Mouse (Mus musculus) liver, embryonic 12.5 days (tissue): ENCODE data around the gene Ubc. TPM values are rescaled to one million over a fixed set of nuclear protein-coding genes. Genes with fewer than 3 reads are reported as not detected.
A peak's percentile ranks its signal among the peaks of the same experiment; 100 is the strongest.

ENCODE experiments used
- ATAC-seq: fragments of 200-750 bp; cut with Nextera tagmentation; 2 replicates; pipeline ENCODE4 v1.8.0; 2017; ENCODE audit warnings: moderate number of reproducible peaks, mild to moderate bottlenecking, moderate library complexity
- H3K27ac ChIP-seq: fragments of 300-500 bp; sonication (generic); 2 replicates; pipeline ENCODE4 v1.5.1; 2016; ENCODE audit warnings: mild to moderate bottlenecking
- H3K27me3 ChIP-seq: fragments of 300-500 bp; sonication (generic); replicated peaks from 2 replicates; pipeline ENCODE4 v1.6.1; 2016; ENCODE audit warnings: mild to moderate bottlenecking, moderate library complexity
- H3K36me3 ChIP-seq: fragments of 300-500 bp; sonication (generic); 2 replicates; pipeline ENCODE4 v1.6.1; 2016; ENCODE audit warnings: mild to moderate bottlenecking, moderate library complexity
- H3K4me1 ChIP-seq: fragments of 300-500 bp; sonication (generic); 2 replicates; pipeline ENCODE4 v1.6.1; 2016
- H3K4me2 ChIP-seq: fragments of 300-500 bp; sonication (generic); 2 replicates; pipeline ENCODE4 v1.6.1; 2016; ENCODE audit warnings: mild to moderate bottlenecking, moderate library complexity
- H3K4me3 ChIP-seq: fragments of 300-500 bp; sonication (generic); 2 replicates; pipeline ENCODE4 v1.5.1; 2016; ENCODE audit warnings: mild to moderate bottlenecking, moderate library complexity
- H3K9ac ChIP-seq: fragments of 300-500 bp; sonication (generic); 2 replicates; pipeline ENCODE4 v1.6.1; 2016; ENCODE audit warnings: mild to moderate bottlenecking, moderate library complexity
- H3K9me3 ChIP-seq: fragments of 300-500 bp; sonication (generic); replicated peaks from 2 replicates; pipeline ENCODE4 v1.6.1; 2016; ENCODE audit warnings: mild to moderate bottlenecking, moderate library complexity
- WGBS: fragments of 180-500 bp; shearing (Covaris S2); methylation state at CpG from one replicate; pipeline ENCODE4 v1.1.7; 2016; ENCODE audit not compliant: insufficient replicate concordance; 5-methylcytosine and 5-hydroxymethylcytosine counted together
- polyA plus RNA-seq: library from polyadenylated mRNA; unstranded; fragments of >200 nt; fragmentation: Nextera tagmentation; extraction: Ambion mirVana; gene quantifications from 2 replicates; pipeline ENCODE4 v1.2.1, GENCODE M21; 2016

Gene Ubc
- polyA plus RNA-seq, 1 experiment from 2014 or later, result 673 TPM

GRCm38 (mm10) chr5:125337526-125337925 is 52.5 kb downstream of the Ubc start:
- Histone ChIP-seq H3K4me2 (peak overlapping the region; percentile 36), H3K36me3 (peaks cover 41% of the 10 kb centered on the region), H3K27me3 (no peaks in the 10 kb centered on the region), H3K27ac (peak overlapping the region; percentile 72), H3K9ac (0 out of 2 replicates have a peak overlapping the region, but pooled peaks have one; percentile 17), H3K9me3 (no peaks in the 10 kb centered on the region), H3K4me3 (no peak overlapping the region), H3K4me1 (peaks cover 72% of the 10 kb centered on the region)
- no peak for ATAC-seq
- 83% methylated on average over 7 of the region's 7 CpGs for WGBS

GRCm38 (mm10) chr5:125337012-125337411 is 53.0 kb downstream of the Ubc start:
- 27% methylated on average over 9 of the region's 9 CpGs for WGBS
- Histone ChIP-seq H3K9me3 (no peaks in the 10 kb centered on the region), H3K27ac (peak overlapping the region; percentile 72), H3K4me1 (peaks cover 72% of the 10 kb centered on the region), H3K36me3 (peaks cover 42% of the 10 kb centered on the region), H3K27me3 (no peaks in the 10 kb centered on the region), H3K9ac (0 out of 2 replicates have a peak overlapping the region, but pooled peaks have one; percentile 17), H3K4me3 (no peak overlapping the region), H3K4me2 (peak overlapping the region; percentile 36)
- no peak for ATAC-seq

Other genes with a start within 250 kb of the Ubc start
- 9.7 and 10.0 TPM in 2 replicates for gene Ncor2, start 211.0 kb downstream of the Ubc start, polyA plus RNA-seq
- 87.1 and 88.8 TPM in 2 replicates for gene Scarb1, start 49.1 kb downstream of the Ubc start, polyA plus RNA-seq
- 0.38 and 0.66 TPM in 2 replicates for gene Gm10382, start 880 bp downstream of the Ubc start, polyA plus RNA-seq
- 11.3 and 11.4 TPM in 2 replicates for gene Dhx37, start 43.9 kb upstream of the Ubc start, polyA plus RNA-seq
- 44.0 and 44.1 TPM in 2 replicates for gene Bri3bp, start 51.4 kb upstream of the Ubc start, polyA plus RNA-seq
- 24.7 and 25.1 TPM in 2 replicates for gene Aacs, start 85.6 kb upstream of the Ubc start, polyA plus RNA-seq
- gene Tmem132b, start 141.6 kb upstream of the Ubc start, polyA plus RNA-seq, result 0.02 and 0.08 TPM in 2 replicates